ENCODE assay signal across 8 mouse cellular contexts in the genomic region with DNA sequence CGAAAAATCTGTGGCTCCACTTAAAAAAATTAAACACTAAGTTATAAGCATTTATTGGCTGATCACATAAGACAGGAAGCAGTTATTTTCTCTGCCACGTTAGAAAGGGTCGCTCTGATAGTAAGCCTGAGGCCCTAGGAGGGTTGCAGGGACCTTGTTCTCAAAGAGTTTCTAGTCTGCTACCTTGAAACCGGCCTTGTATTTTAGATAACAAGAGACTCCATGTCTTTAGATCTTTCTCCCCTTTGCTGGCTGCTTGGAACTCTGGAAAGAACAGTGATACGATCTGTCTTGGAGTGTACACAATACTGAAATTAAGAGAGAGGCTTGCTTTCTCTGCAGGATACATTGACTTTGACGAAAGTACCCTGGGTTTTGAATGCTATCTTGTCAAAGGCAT. TPM values are rescaled to one million over a fixed set of nuclear protein-coding genes. Genes with fewer than 3 reads are reported as not detected.
DNase-seq lines count a peak whose midpoint lies in the region; ATAC-seq and TF ChIP-seq lines count a peak whose summit lies in the region.

No protein-coding gene starts in this region.

- 47% methylated on average over 6 of the region's 6 CpGs for WGBS in embryonic facial prominence, embryonic 14.5 days
- WGBS in limb, embryonic 10.5 days, result 57% methylated on average over 6 of the region's 6 CpGs
- WGBS in neural tube, embryonic 15.5 days, result 40% methylated on average over 6 of the region's 6 CpGs

- H3K27me3 ChIP-seq in embryonic facial prominence, embryonic 14.5 days (replicated peaks; ENCODE audit: control insufficient read depth, insufficient read depth, low read length), result no peaks in the 10 kb centered on the region
- 0 out of 2 replicates have a peak, but pooled peaks cover 6% of the 10 kb centered on the region for H3K27me3 ChIP-seq in limb, embryonic 10.5 days (ENCODE audit: low read depth, poor library complexity, severe bottlenecking)
- H3K27me3 ChIP-seq in neural tube, embryonic 15.5 days (replicated peaks), result no peaks in the 10 kb centered on the region

- no peaks in the 10 kb centered on the region for H3K4me1 ChIP-seq in embryonic facial prominence, embryonic 14.5 days (ENCODE audit: control insufficient read depth, insufficient read depth, low read length)
- peaks cover 10% of the 10 kb centered on the region for H3K4me1 ChIP-seq in limb, embryonic 10.5 days
- peaks cover 34% of the 10 kb centered on the region for H3K4me1 ChIP-seq in neural tube, embryonic 15.5 days

- peak overlapping the region; percentile 78 for H3K4me3 ChIP-seq in left cerebral cortex, adult 2 months
- H3K4me3 ChIP-seq in embryonic facial prominence, embryonic 14.5 days (ENCODE audit: low read depth, low read length), result peak overlapping the region; percentile 89
- peak overlapping the region; percentile 86 for H3K4me3 ChIP-seq in limb, embryonic 10.5 days
- peak overlapping the region; percentile 73 for H3K4me3 ChIP-seq in neural tube, embryonic 15.5 days (replicated peaks)

- TF ChIP-seq CTCF in left cerebral cortex, adult 2 months (IDR thresholded peaks at IDR 0.05), result no peak

- DNase-seq in left cerebral cortex, adult 2 months (ENCODE audit: extremely low spot score in 1 of 2, low spot score in 2 of 2), result no peak
- DNase-seq in left cerebral cortex, postnatal 14 days (ENCODE audit: low spot score in 2 of 2), result no peak
- no peak for DNase-seq in embryonic facial prominence, embryonic 14.5 days (ENCODE audit: low spot score)
- no peak for DNase-seq in limb, embryonic 10.5 days (ENCODE audit: low spot score)
- DNase-seq in cerebellum, postnatal 14 days, result no peak
- no peak for DNase-seq in right cerebral cortex, postnatal 14 days

- H3K36me3 ChIP-seq in embryonic facial prominence, embryonic 14.5 days (ENCODE audit: control insufficient read depth, insufficient read depth, low read length), result no peaks in the 10 kb centered on the region
- H3K36me3 ChIP-seq in limb, embryonic 10.5 days, result no peaks in the 10 kb centered on the region
- no peaks in the 10 kb centered on the region for H3K36me3 ChIP-seq in neural tube, embryonic 15.5 days

- no peak for ATAC-seq in embryonic facial prominence, embryonic 14.5 days (ENCODE audit: low read depth)
- ATAC-seq in neural tube, embryonic 15.5 days (ENCODE audit: low FRiP score), result no peak
- ATAC-seq in erythroid progenitor cell, adult 5-6 weeks (replicated peaks; ENCODE audit: low FRiP score, poor library complexity, severe bottlenecking), result no peak

- H3K27ac ChIP-seq in left cerebral cortex, adult 2 months, result peak overlapping the region; percentile 90
- H3K27ac ChIP-seq in embryonic facial prominence, embryonic 14.5 days (replicated peaks; ENCODE audit: low read depth, low read length), result no peak overlapping the region
- H3K27ac ChIP-seq in limb, embryonic 10.5 days, result no peak overlapping the region
- H3K27ac ChIP-seq in neural tube, embryonic 15.5 days (replicated peaks), result peak overlapping the region; percentile 88

- peak overlapping the region; percentile 93 for H3K4me2 ChIP-seq in embryonic facial prominence, embryonic 14.5 days (ENCODE audit: low read depth, low read length)
- H3K4me2 ChIP-seq in neural tube, embryonic 15.5 days, result peak overlapping the region; percentile 88

- no peaks in the 10 kb centered on the region for H3K9me3 ChIP-seq in embryonic facial prominence, embryonic 14.5 days (ENCODE audit: control insufficient read depth, low read length)
- H3K9me3 ChIP-seq in limb, embryonic 10.5 days (replicated peaks), result no peaks in the 10 kb centered on the region
- H3K9me3 ChIP-seq in neural tube, embryonic 15.5 days (replicated peaks), result no peaks in the 10 kb centered on the region

- H3K9ac ChIP-seq in embryonic facial prominence, embryonic 14.5 days (ENCODE audit: low read depth, low read length), result peak overlapping the region; percentile 82; the same call in 1 of the 2 replicates
- H3K9ac ChIP-seq in neural tube, embryonic 15.5 days (replicated peaks), result peak overlapping the region; percentile 85

- intact Hi-C loops in left cerebral cortex, adult 2 months (cut with DNase I), result loop anchor here (1.0 to 2.0 kb wide), 2 partner anchors 34 to 48 kb away; no protein-coding TSS in a partner anchor
- intact Hi-C loops in left cerebral cortex, postnatal 14 days (cut with DNase I), result no loop called here

RNA-seq across cellular contexts. Expression of a gene that starts 0.9 kb away (rescaled TPM):
- total RNA-seq in left cerebral cortex, adult 2 months (2021), result 10 to 100 TPM; 45.3 to 46.9 TPM
- 10 to 100 TPM; 38.5 to 41.6 TPM for total RNA-seq in left cerebral cortex, postnatal 14 days (2021)
- 7.4 and 12.2 TPM in 2 replicates for polyA plus RNA-seq in embryonic facial prominence, embryonic 14.5 days (2014; fragmentation: Nextera tagmentation; extraction: Ambion mirVana)
- 3.8 and 4.3 TPM in 2 replicates for polyA plus RNA-seq in limb, embryonic 10.5 days (2016; fragmentation: Nextera tagmentation; extraction: Ambion mirVana)
- polyA plus RNA-seq in neural tube, embryonic 15.5 days (2015; fragmentation: Nextera tagmentation; extraction: Ambion mirVana), result 6.2 and 10.8 TPM in 2 replicates
- 192 and 305 TPM in 2 replicates for total RNA-seq in erythroid progenitor cell, adult 5-6 weeks (2015; ENCODE audit: low replicate concordance)
- 368 and 376 TPM in 2 replicates for total RNA-seq in erythroid progenitor cell, adult 5-6 weeks (2017; ENCODE audit: low replicate concordance)

RNA-seq across cellular contexts. Expression of a gene that starts 0.9 kb away (rescaled TPM):
- total RNA-seq in left cerebral cortex, adult 2 months (2021), result 100 to 1,000 TPM; 167 to 178 TPM
- total RNA-seq in left cerebral cortex, postnatal 14 days (2021), result 100 to 1,000 TPM; 118 to 124 TPM
- polyA plus RNA-seq in embryonic facial prominence, embryonic 14.5 days (2014; fragmentation: Nextera tagmentation; extraction: Ambion mirVana), result 21.0 and 23.7 TPM in 2 replicates
- 14.0 and 18.7 TPM in 2 replicates for polyA plus RNA-seq in limb, embryonic 10.5 days (2016; fragmentation: Nextera tagmentation; extraction: Ambion mirVana)
- polyA plus RNA-seq in neural tube, embryonic 15.5 days (2015; fragmentation: Nextera tagmentation; extraction: Ambion mirVana), result 99.6 and 105 TPM in 2 replicates
- total RNA-seq in erythroid progenitor cell, adult 5-6 weeks (2015; ENCODE audit: low replicate concordance), result 110 and 154 TPM in 2 replicates
- 96.5 and 104 TPM in 2 replicates for total RNA-seq in erythroid progenitor cell, adult 5-6 weeks (2017; ENCODE audit: low replicate concordance)

RNA-seq across cellular contexts. Expression of a gene that starts 55.4 kb away (rescaled TPM):
- total RNA-seq in left cerebral cortex, adult 2 months (2021), result not detected
- not detected for total RNA-seq in left cerebral cortex, postnatal 14 days (2021)
- 0.93 and 1.3 TPM in 2 replicates for polyA plus RNA-seq in embryonic facial prominence, embryonic 14.5 days (2014; fragmentation: Nextera tagmentation; extraction: Ambion mirVana)
- polyA plus RNA-seq in limb, embryonic 10.5 days (2016; fragmentation: Nextera tagmentation; extraction: Ambion mirVana), result 0.80 and 1.5 TPM in 2 replicates
- 0.59 TPM in 1 of 2 replicates, not detected in the other for polyA plus RNA-seq in neural tube, embryonic 15.5 days (2015; fragmentation: Nextera tagmentation; extraction: Ambion mirVana)
- not detected in 2 replicates for total RNA-seq in erythroid progenitor cell, adult 5-6 weeks (2015; ENCODE audit: low replicate concordance)
- not detected in 2 replicates for total RNA-seq in erythroid progenitor cell, adult 5-6 weeks (2017; ENCODE audit: low replicate concordance)

Comparison
In these comparisons a context has a peak if more than half of its experiments do, and no peak if none do; other contexts are left out.
1. H3K27ac ChIP-seq: peak in left cerebral cortex, adult 2 months (single experiment) and neural tube, embryonic 15.5 days (single experiment); none in embryonic facial prominence, embryonic 14.5 days (single experiment) and limb, embryonic 10.5 days (single experiment).
2. RNA of a gene that starts 0.9 kb away (total RNA-seq): 192 to 376 TPM in erythroid progenitor cell, adult 5-6 weeks; 45.3 to 46.9 TPM in left cerebral cortex, adult 2 months and 38.5 to 41.6 TPM in left cerebral cortex, postnatal 14 days; every median in the first group is over 4 times any median in the second.
3. Peak in every context shown above with its lines, with median percentiles within 50 percentile points of each other: H3K4me3 ChIP-seq.